Mouse (Mus musculus) ES-Bruce4 (cell line): Measurements from ENCODE around the gene Cysltr1.

Experiments
- EP300 ChIP-seq: IDR thresholded peaks from 2 replicates; pipeline ENCODE4 v1.6.1; 2011; ENCODE audit warnings: low read depth, low read length; ENCODE audit not compliant: insufficient read depth
- POLR2A ChIP-seq: IDR thresholded peaks from one replicate; pipeline ENCODE4 v1.8.1; 2011; ENCODE audit warnings: low read length; ENCODE audit not compliant: insufficient read depth

GRCm38 (mm10) chrX:106582197-106582596 lies 21.3 kb downstream of the Cysltr1 start:
- no peak for TF ChIP-seq POLR2A
- TF ChIP-seq EP300: no peak
